Mouse (Mus musculus): ENCODE results near the gene Tctex1d4. TPM values are rescaled to one million over a fixed set of nuclear protein-coding genes. Genes with fewer than 3 reads are reported as not detected.

The Tctex1d4 gene
- total and polyA plus RNA-seq, 3 experiments = 0.31 to 1.3 TPM; not detected in 1

DNA sequence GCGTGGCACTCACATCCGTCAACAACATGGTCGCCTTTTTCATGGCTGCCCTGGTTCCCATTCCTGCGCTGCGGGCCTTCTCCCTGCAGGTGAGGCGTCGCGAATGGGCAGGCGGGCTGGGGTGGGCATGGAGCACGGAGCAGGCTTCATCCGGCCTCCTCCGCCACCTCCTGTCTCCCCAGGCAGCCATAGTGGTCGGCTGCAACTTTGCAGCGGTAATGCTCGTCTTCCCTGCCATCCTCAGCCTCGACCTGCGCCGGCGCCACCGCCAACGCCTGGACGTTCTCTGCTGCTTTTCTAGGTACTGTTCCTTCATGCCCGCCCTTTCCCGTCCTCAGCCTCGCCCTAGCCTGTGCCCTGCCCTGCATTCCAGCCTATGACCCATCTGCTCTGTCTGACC lies 17.3 kb upstream of the Tctex1d4 start:
- no peak overlapping the region for H3K27ac ChIP-seq (ENCODE audit: control insufficient read depth, low read depth, low read length)

DNA sequence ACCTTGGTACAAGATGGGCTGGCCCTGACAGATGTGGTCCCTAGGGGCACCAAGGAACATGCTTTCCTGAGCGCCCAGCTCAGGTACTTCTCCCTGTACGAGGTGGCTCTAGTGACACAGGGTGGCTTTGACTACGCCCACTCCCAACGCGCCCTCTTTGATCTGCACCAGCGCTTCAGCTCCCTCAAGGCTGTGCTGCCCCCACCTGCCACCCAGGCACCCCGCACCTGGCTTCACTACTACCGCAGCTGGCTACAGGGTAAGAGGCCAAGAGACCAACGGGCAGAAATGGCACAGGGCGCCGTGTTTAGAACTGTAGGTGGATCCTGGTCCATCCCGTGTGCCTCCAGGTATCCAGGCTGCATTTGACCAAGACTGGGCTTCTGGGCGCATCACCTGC lies 16.3 kb upstream of the Tctex1d4 start:
- Histone ChIP-seq H3K9ac (ENCODE audit: control insufficient read depth, low read depth, low read length, poor library complexity, severe bottlenecking) (no peak overlapping the region), H3K36me3 (ENCODE audit: control insufficient read depth in 1 of 2, insufficient read depth in 2 of 2, low read length in 2 of 2) (no peaks in the 10 kb centered on the region), H3K4me1 (ENCODE audit: control insufficient read depth in 1 of 2, insufficient read depth in 2 of 2, low read length in 2 of 2) (no peaks in the 10 kb centered on the region), H3K27me3 (ENCODE audit: control insufficient read depth in 1 of 2, insufficient read depth in 2 of 2, low read length in 2 of 2) (no peaks in the 10 kb centered on the region), H3K4me3 (ENCODE audit: control insufficient read depth in 1 of 2, insufficient read depth in 1 of 2, low read depth in 2 of 2, low read length in 2 of 2) (no peak overlapping the region), H3K9me3 (replicated peaks; ENCODE audit: insufficient read depth, low read length) (no peaks in the 10 kb centered on the region), H3K27ac (ENCODE audit: control insufficient read depth, low read depth, low read length) (no peak overlapping the region), H3K79me2 (ENCODE audit: control insufficient read depth, insufficient read depth, low read length, poor library complexity) (no peaks in the 10 kb centered on the region)
- TF ChIP-seq POLR2A (IDR thresholded peaks at IDR 0.05; ENCODE audit: control insufficient read depth in 1 of 2, insufficient read depth in 1 of 2, low read depth in 1 of 2, low read length in 2 of 2, poor library complexity in 1 of 2) (no peak), MYC (IDR thresholded peaks at IDR 0.05; ENCODE audit: low read depth, low read length) (no peak), RCOR1 (IDR thresholded peaks at IDR 0.05; ENCODE audit: low read depth, low read length) (no peak), USF2 (IDR thresholded peaks at IDR 0.05; ENCODE audit: borderline replicate concordance in 1 of 2, insufficient read depth in 1 of 2, low read depth in 1 of 2, low read length in 2 of 2) (no peak), CHD2 (IDR thresholded peaks at IDR 0.05; ENCODE audit: low read length) (no peak), EP300 (IDR thresholded peaks at IDR 0.05; ENCODE audit: low read depth in 1 of 2, low read length in 2 of 2) (no peak), KAT2A (conservative IDR thresholded peaks at IDR 0.05; ENCODE audit: low read depth, low read length) (no peak), JUND (IDR thresholded peaks at IDR 0.05; ENCODE audit: low read depth, low read length) (no peak), MAFK (IDR thresholded peaks at IDR 0.05; ENCODE audit: borderline replicate concordance, low read depth, low read length) (no peak), NELFE (IDR thresholded peaks at IDR 0.05; ENCODE audit: low read depth, low read length) (no peak), MAZ (IDR thresholded peaks at IDR 0.05; ENCODE audit: low read depth, low read length) (no peak), ZNF384 (IDR thresholded peaks at IDR 0.05; ENCODE audit: low read depth, low read length) (no peak), ZMIZ1 (IDR thresholded peaks at IDR 0.05; ENCODE audit: low read depth, low read length) (no peak), TCF12 (IDR thresholded peaks at IDR 0.05; ENCODE audit: low read depth, low read length) (no peak)
- DNase-seq (ENCODE audit: low read depth, low spot score) = no peak

More for the DNA sequence above, 17.3 kb upstream of the Tctex1d4 start:
- Histone ChIP-seq H3K9ac (ENCODE audit: control insufficient read depth, low read depth, low read length, poor library complexity, severe bottlenecking) (no peak overlapping the region), H3K4me1 (ENCODE audit: control insufficient read depth in 1 of 2, insufficient read depth in 2 of 2, low read length in 2 of 2) (no peaks in the 10 kb centered on the region), H3K79me2 (ENCODE audit: control insufficient read depth, insufficient read depth, low read length, poor library complexity) (no peaks in the 10 kb centered on the region), H3K9me3 (replicated peaks; ENCODE audit: insufficient read depth, low read length) (no peaks in the 10 kb centered on the region), H3K36me3 (ENCODE audit: control insufficient read depth in 1 of 2, insufficient read depth in 2 of 2, low read length in 2 of 2) (no peaks in the 10 kb centered on the region), H3K4me3 (ENCODE audit: control insufficient read depth in 1 of 2, insufficient read depth in 1 of 2, low read depth in 2 of 2, low read length in 2 of 2) (no peak overlapping the region), H3K27me3 (ENCODE audit: control insufficient read depth in 1 of 2, insufficient read depth in 2 of 2, low read length in 2 of 2) (no peaks in the 10 kb centered on the region)
- no peak for DNase-seq (ENCODE audit: low read depth, low spot score)
- TF ChIP-seq MXI1 (IDR thresholded peaks at IDR 0.05; ENCODE audit: low read depth, low read length) = no peak
- no peak for TF ChIP-seq USF1 (IDR thresholded peaks at IDR 0.05; ENCODE audit: low read depth, low read length)
- no peak for TF ChIP-seq NRF1 (IDR thresholded peaks at IDR 0.05; ENCODE audit: insufficient read depth, low read depth, low read length, poor library complexity, severe bottlenecking)
- TF ChIP-seq MAFK (IDR thresholded peaks at IDR 0.05; ENCODE audit: borderline replicate concordance, low read depth, low read length) = no peak
- TF ChIP-seq POLR2AphosphoS2 (IDR thresholded peaks at IDR 0.05; ENCODE audit: low read length) = no peak
- TF ChIP-seq MYB (IDR thresholded peaks at IDR 0.05; ENCODE audit: low read depth, low read length) = no peak
- TF ChIP-seq ZKSCAN1 (IDR thresholded peaks at IDR 0.05; ENCODE audit: low read depth, low read length) = no peak
- TF ChIP-seq MAX (IDR thresholded peaks at IDR 0.05; ENCODE audit: low read length) = no peak

Data from MEL (cell line).